ENCODE assay signal across 8 mouse cellular contexts in the genomic region with DNA sequence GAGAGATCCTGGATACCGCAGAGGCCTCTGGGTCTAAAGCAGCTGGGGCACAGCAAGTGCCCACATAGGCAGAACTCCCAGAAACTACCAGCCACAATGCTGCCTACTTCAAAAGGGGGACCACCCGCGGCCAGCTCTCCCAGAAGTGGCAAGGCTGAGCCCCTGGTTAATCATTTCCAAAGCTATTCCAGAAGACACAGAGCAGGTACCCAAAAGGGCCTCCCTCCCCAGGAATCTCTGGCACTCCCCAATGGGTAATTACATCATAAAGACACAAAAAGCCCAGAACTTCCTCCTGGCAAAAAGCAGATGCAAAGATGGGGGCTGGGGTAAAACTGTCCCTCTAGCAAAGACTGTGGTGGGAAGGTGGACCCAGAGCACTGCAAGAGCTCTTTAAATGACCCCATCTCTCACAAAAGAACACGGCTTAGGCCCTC. TPM values are rescaled to one million over a fixed set of nuclear protein-coding genes. Genes with fewer than 3 reads are reported as not detected.
DNase-seq lines count a peak whose midpoint lies in the region; ATAC-seq and TF ChIP-seq lines count a peak whose summit lies in the region.

No protein-coding gene starts in this region.

- no peak overlapping the region for H3K4me3 ChIP-seq in limb, embryonic 13.5 days
- no peak overlapping the region for H3K4me3 ChIP-seq in midbrain, embryonic 16.5 days (ENCODE audit: low read depth, low read length)

- peak overlapping the region; percentile 62 for H3K9ac ChIP-seq in limb, embryonic 13.5 days
- H3K9ac ChIP-seq in midbrain, embryonic 16.5 days (ENCODE audit: low read depth, low read length), result peak overlapping the region; percentile 63

- WGBS in limb, embryonic 13.5 days, result 2% methylated on average over 4 of the region's 4 CpGs
- WGBS in midbrain, embryonic 16.5 days, result 8% methylated on average over 4 of the region's 4 CpGs

- no peak for TF ChIP-seq POLR2A in brain, embryonic 14.5 days (IDR thresholded peaks at IDR 0.05; ENCODE audit: borderline replicate concordance, extremely low read depth, insufficient read depth, insufficient read length, poor library complexity, severe bottlenecking)

- peak overlapping the region; percentile 52 for H3K4me2 ChIP-seq in limb, embryonic 13.5 days (replicated peaks)
- peak overlapping the region; percentile 53 for H3K4me2 ChIP-seq in midbrain, embryonic 16.5 days (ENCODE audit: low read length)

- DNase-seq in cerebellum, adult 18-20 months, result peak; percentile 25 to 49
- no peak for DNase-seq in cerebellum, postnatal 4 days (ENCODE audit: low spot score in 2 of 2)
- DNase-seq in brain, embryonic 14.5 days (ENCODE audit: low read depth), result peak; percentile 85
- peak; percentile 42 for DNase-seq in heart, postnatal 4 days
- DNase-seq in natural killer cell, adult 2 months (ENCODE audit: low spot score in 2 of 2), result no peak
- no peak for DNase-seq in layer of hippocampus, adult 18-20 months (ENCODE audit: low spot score in 2 of 2)

- peaks cover 14% of the 10 kb centered on the region for H3K36me3 ChIP-seq in limb, embryonic 13.5 days
- no peaks in the 10 kb centered on the region for H3K36me3 ChIP-seq in midbrain, embryonic 16.5 days (ENCODE audit: control insufficient read depth, insufficient read depth, low read length)

- no peaks in the 10 kb centered on the region for H3K9me3 ChIP-seq in limb, embryonic 13.5 days
- H3K9me3 ChIP-seq in midbrain, embryonic 16.5 days (replicated peaks; ENCODE audit: control insufficient read depth, low read length, poor library complexity, severe bottlenecking), result no peaks in the 10 kb centered on the region

- peak overlapping the region; percentile 94 for H3K27ac ChIP-seq in limb, embryonic 13.5 days
- H3K27ac ChIP-seq in midbrain, embryonic 16.5 days (ENCODE audit: low read length), result peak overlapping the region; percentile 88

- H3K4me1 ChIP-seq in limb, embryonic 13.5 days, result peaks cover 75% of the 10 kb centered on the region
- H3K4me1 ChIP-seq in midbrain, embryonic 16.5 days (ENCODE audit: control insufficient read depth, insufficient read depth, low read length), result peaks cover 57% of the 10 kb centered on the region

- H3K27me3 ChIP-seq in limb, embryonic 13.5 days, result no peaks in the 10 kb centered on the region
- no peaks in the 10 kb centered on the region for H3K27me3 ChIP-seq in midbrain, embryonic 16.5 days (ENCODE audit: control insufficient read depth, insufficient read depth, low read depth, low read length)

- no peak for TF ChIP-seq CTCF in brain, embryonic 14.5 days (IDR thresholded peaks at IDR 0.05; ENCODE audit: borderline replicate concordance, extremely low read depth, insufficient read depth, insufficient read length)

- ATAC-seq in limb, embryonic 13.5 days (ENCODE audit: low FRiP score, low read depth), result no peak
- ATAC-seq in midbrain, embryonic 16.5 days, result 0 out of 2 replicates have a peak, but pooled peaks have one; percentile 7

RNA-seq across cellular contexts. Expression of gene Zmynd8, which starts 41.4 kb away (rescaled TPM):
- polyA plus RNA-seq in brain, embryonic 14.5 days (2012; rRNA removed), result 49.7 and 75.8 TPM in 2 replicates
- total RNA-seq in heart, postnatal 4 days (2021), result 10 to 100 TPM; 49.5 to 50.4 TPM
- 59.4 and 65.7 TPM in 2 replicates for polyA plus RNA-seq in limb, embryonic 13.5 days (2015; fragmentation: Nextera tagmentation; extraction: Ambion mirVana)
- polyA plus RNA-seq in midbrain, embryonic 16.5 days (2015; fragmentation: Nextera tagmentation; extraction: Ambion mirVana), result 78.7 and 87.3 TPM in 2 replicates
- 100 to 1,000 TPM; 148 to 149 TPM for total RNA-seq in layer of hippocampus, adult 18-20 months (2021)

Comparison
In these comparisons a context has a peak if more than half of its experiments do, and no peak if none do; other contexts are left out.
1. DNase-seq: peak in cerebellum, adult 18-20 months (2 of 2), brain, embryonic 14.5 days (single experiment) and heart, postnatal 4 days (single experiment); none in cerebellum, postnatal 4 days (0 of 2), natural killer cell, adult 2 months (0 of 2) and layer of hippocampus, adult 18-20 months (0 of 2).